Mouse (Mus musculus): Measurements from ENCODE around the gene Arap1.
A peak's percentile ranks its signal among the peaks of the same experiment; 100 is the strongest.

Arap1 gene

GRCm38 (mm10) chr7:101394569-101394968 is 46.7 kb downstream of the Arap1 start:
- no peak for DNase-seq (ENCODE audit: low spot score in 2 of 2)

- DNase-seq (ENCODE audit: low spot score in 2 of 2): no peak
Measured at GRCm38 (mm10) chr7:101395471-101395870, 47.6 kb downstream of the Arap1 start.

- DNase-seq (ENCODE audit: low spot score in 2 of 2): no peak
Measured at GRCm38 (mm10) chr7:101397175-101397574, 49.3 kb downstream of the Arap1 start.

- DNase-seq (ENCODE audit: low spot score in 2 of 2): no peak
Measured at GRCm38 (mm10) chr7:101401510-101401909, 53.6 kb downstream of the Arap1 start.

GRCm38 (mm10) chr7:101403831-101404230 is 56.0 kb downstream of the Arap1 start:
- DNase-seq (ENCODE audit: low spot score in 2 of 2): no peak

- DNase-seq (ENCODE audit: low spot score in 2 of 2): no peak
Measured at GRCm38 (mm10) chr7:101410267-101410936, 62.5 kb downstream of the Arap1 start, which contains the start of gene Gm45837. Gene Gm45837, plus strand, starts transcription at chr7:101410886.

- peak; percentile 86 to 91 for DNase-seq (ENCODE audit: low spot score in 2 of 2)
Measured at GRCm38 (mm10) chr7:101412796-101413195, 64.9 kb downstream of the Arap1 start.

- no peak for DNase-seq (ENCODE audit: low spot score in 2 of 2)
Measured at GRCm38 (mm10) chr7:101414209-101414608, 66.3 kb downstream of the Arap1 start.

GRCm38 (mm10) chr7:101414661-101415511 is 67.0 kb downstream of the Arap1 start:
- peak; percentile 68 to 71 for DNase-seq (ENCODE audit: low spot score in 2 of 2)

GRCm38 (mm10) chr7:101415512-101416100 is 67.7 kb downstream of the Arap1 start:
- DNase-seq (ENCODE audit: low spot score in 2 of 2): peak; percentile 63 to 83

GRCm38 (mm10) chr7:101416391-101416790 is 68.5 kb downstream of the Arap1 start:
- peak in 1 of 2 experiments; percentile 53 for DNase-seq (ENCODE audit: low spot score in 2 of 2)

GRCm38 (mm10) chr7:101419013-101419770 is 71.3 kb downstream of the Arap1 start:
- DNase-seq (ENCODE audit: low spot score in 2 of 2): peak in 1 of 2 experiments; percentile 54

GRCm38 (mm10) chr7:101421529-101421928 is 73.7 kb downstream of the Arap1 start, which contains the start of gene Pde2a:
Gene Pde2a, plus strand, starts transcription at chr7:101421691.
- peak; percentile 88 to 91 for DNase-seq (ENCODE audit: low spot score in 2 of 2)

GRCm38 (mm10) chr7:101422069-101422468 is 74.2 kb downstream of the Arap1 start:
- peak; percentile 57 to 65 for DNase-seq (ENCODE audit: low spot score in 2 of 2)

GRCm38 (mm10) chr7:101422646-101423045 is 74.8 kb downstream of the Arap1 start:
- DNase-seq (ENCODE audit: low spot score in 2 of 2): no peak

GRCm38 (mm10) chr7:101423970-101424369 is 76.1 kb downstream of the Arap1 start:
- peak in 1 of 2 experiments; percentile 64 for DNase-seq (ENCODE audit: low spot score in 2 of 2)

GRCm38 (mm10) chr7:101426692-101427091 is 78.8 kb downstream of the Arap1 start:
- peak; percentile 66 to 84 for DNase-seq (ENCODE audit: low spot score in 2 of 2)

GRCm38 (mm10) chr7:101427736-101428135 is 79.9 kb downstream of the Arap1 start:
- DNase-seq (ENCODE audit: low spot score in 2 of 2): peak in 1 of 2 experiments; percentile 70

GRCm38 (mm10) chr7:101435038-101435437 is 87.2 kb downstream of the Arap1 start:
- no peak for DNase-seq (ENCODE audit: low spot score in 2 of 2)

- DNase-seq (ENCODE audit: low spot score in 2 of 2): no peak
Measured at GRCm38 (mm10) chr7:101437876-101438275, 90.0 kb downstream of the Arap1 start.

GRCm38 (mm10) chr7:101443093-101443492 is 95.2 kb downstream of the Arap1 start:
- DNase-seq (ENCODE audit: low spot score in 2 of 2): peak in 1 of 2 experiments; percentile 46
